Mouse (Mus musculus) testis, adult 2 months (tissue): Measurements from ENCODE around the gene Trim31.

Experiments
- CTCF ChIP-seq: fragments of 200-500 bp; IDR thresholded peaks from 2 replicates; pipeline ENCODE4 v1.5.1; 2012; ENCODE audit warnings: low read depth, mild to moderate bottlenecking, inconsistent platforms, low read length, moderate library complexity; ENCODE audit not compliant: control insufficient read depth, insufficient read depth, insufficient replicate concordance
- POLR2A ChIP-seq: fragments of 200-500 bp; IDR thresholded peaks from 2 replicates; pipeline ENCODE4 v1.6.1; 2012; ENCODE audit warnings: low read depth, mild to moderate bottlenecking, inconsistent platforms, low read length, moderate library complexity; ENCODE audit not compliant: control insufficient read depth

DNA sequence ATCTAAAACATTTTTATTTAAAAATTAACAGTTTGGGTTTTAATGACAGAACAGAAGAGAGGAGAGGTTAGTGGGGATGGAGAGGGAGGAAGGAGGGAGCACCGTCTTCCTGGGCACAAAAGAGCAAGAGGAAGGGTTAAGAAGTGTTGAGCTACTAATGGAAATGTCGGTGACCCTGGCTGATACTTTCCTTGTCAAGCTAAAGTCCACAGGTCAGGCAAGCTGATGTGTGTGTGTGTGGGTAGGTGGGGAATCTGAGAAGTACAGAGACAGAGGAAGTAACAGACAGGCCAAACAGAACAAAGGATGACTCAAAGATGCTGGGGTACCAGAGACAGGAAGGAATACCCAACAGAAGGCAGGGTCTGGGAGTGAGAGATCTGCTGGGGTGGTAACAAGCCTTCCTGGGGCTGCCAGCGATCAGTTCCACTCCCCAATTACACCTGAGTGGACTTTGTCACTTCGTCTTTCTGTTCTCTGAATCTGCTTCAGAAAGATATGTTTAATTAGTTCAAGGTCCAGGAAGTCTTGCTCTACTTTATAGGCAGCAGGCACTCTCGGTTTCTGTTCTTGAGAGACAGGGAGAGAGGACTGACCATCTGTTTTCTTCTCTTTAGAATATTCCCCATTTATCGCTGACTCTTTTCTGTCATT, at the start of gene Trim31:
- TF ChIP-seq POLR2A: no peak
- TF ChIP-seq CTCF: no peak
